Mouse (Mus musculus): ENCODE results near the gene Hcfc1.

DNA sequence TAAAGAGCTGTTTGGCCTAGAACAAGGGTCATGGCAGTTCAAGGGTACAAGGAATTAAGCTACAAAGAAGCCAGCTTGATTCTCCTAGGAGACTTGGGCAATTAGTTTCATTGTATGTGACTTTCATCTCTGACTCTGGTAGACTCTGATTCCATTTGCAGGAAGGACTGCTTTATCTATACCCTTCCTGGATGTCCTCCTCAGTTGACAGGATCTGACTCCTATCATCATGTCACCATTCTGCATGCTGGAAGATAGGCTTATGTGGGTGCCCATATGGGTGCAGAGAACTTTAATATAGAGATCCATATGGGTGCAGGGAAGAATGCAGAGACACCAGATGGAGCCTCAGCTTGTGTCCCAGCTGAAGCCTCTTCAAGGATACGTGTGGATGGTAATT, 3.0 kb upstream of the Hcfc1 start:
- TF ChIP-seq CTCF (conservative IDR thresholded peaks at IDR 0.05; ENCODE audit: insufficient read depth, insufficient read length, low read depth, low read length) (no peak), POLR2A (IDR thresholded peaks at IDR 0.05; ENCODE audit: low read depth, low read length) (no peak)
